Mouse (Mus musculus) left cerebral cortex, postnatal 25 days (tissue): ENCODE measurements around the gene Tnk2. TPM values are rescaled to one million over a fixed set of nuclear protein-coding genes. Genes with fewer than 3 reads are reported as not detected.

ENCODE experiments used
- total RNA-seq, 2 experiments: library from RNA; stranded (reverse); gene quantifications; 2 replicates each; pipeline ENCODE4 v1.2.3; 2021

Gene Tnk2
- total RNA-seq, 2 experiments from 2014 or later = 179 to 184 TPM

Other genes with a start within 250 kb of the Tnk2 start
- under 1 TPM in 1 of 2 experiments, not detected in 1; 0.27 TPM for gene Tm4sf19, start 243.4 kb upstream of the Tnk2 start, total RNA-seq
- gene Tctex1d2, start 224.2 kb upstream of the Tnk2 start, total RNA-seq = 10 to 100 TPM; 11.2 to 14.1 TPM
- gene Pcyt1a, start 213.0 kb upstream of the Tnk2 start, total RNA-seq = 10 to 100 TPM; 38.2 to 40.3 TPM
- not detected for gene Slc51a, start 156.0 kb upstream of the Tnk2 start, total RNA-seq
- not detected for gene Zdhhc19, start 147.6 kb upstream of the Tnk2 start, total RNA-seq
- 10 to 100 TPM; 71.0 to 79.9 TPM for gene Tfrc, start 35.0 kb upstream of the Tnk2 start, total RNA-seq
- not detected for gene Muc4, start 92.0 kb downstream of the Tnk2 start, total RNA-seq
- not detected for gene Muc20, start 153.6 kb downstream of the Tnk2 start, total RNA-seq
- gene Smbd1, start 166.6 kb downstream of the Tnk2 start, total RNA-seq = not detected
- 100 to 1,000 TPM; 122 to 125 TPM for gene Fyttd1, start 233.6 kb downstream of the Tnk2 start, total RNA-seq
- 10 to 100 TPM; 60.9 to 68.5 TPM for gene Rubcn, start 233.9 kb downstream of the Tnk2 start, total RNA-seq